Comparison of ENCODE assay signal across 23 mouse cellular contexts in genomic region chr8:116067182-116067977, GRCm38 (mm10).
"Had no signal": no experiment of that assay in that cellular context is flagged by ENCODE, and none has a peak within 500 bp of the region (broad histone marks: within the 10 kb centered on the region; RNA-seq: fewer than 3 reads in every experiment).

No protein-coding gene starts in this region.

- DNase-seq: forebrain, postnatal 0 days; gastrocnemius, postnatal 14 days; heart, adult 2 months; heart, postnatal 10 days; heart, postnatal 4 days; kidney, adult 18-20 months; kidney, adult 8-10 months; kidney, postnatal 14 days; kidney, postnatal 36 days; liver; liver, embryonic 13.5 days had no signal

- H3K4me2 ChIP-seq: heart, embryonic 11.5 days; hindbrain, embryonic 12.5 days; hindbrain, embryonic 15.5 days; limb, embryonic 12.5 days; liver, embryonic 11.5 days; liver, embryonic 13.5 days; liver, embryonic 15.5 days had no signal

- H3K9ac ChIP-seq: forebrain, postnatal 0 days; hindbrain, embryonic 12.5 days; hindbrain, embryonic 15.5 days; limb, embryonic 12.5 days; liver, embryonic 13.5 days; liver, embryonic 15.5 days had no signal

- H3K9me3 ChIP-seq: hindbrain, embryonic 10.5 days; hindbrain, embryonic 12.5 days; hindbrain, embryonic 15.5 days; limb, embryonic 10.5 days; limb, embryonic 12.5 days; liver, embryonic 13.5 days; liver, embryonic 15.5 days had no signal

- H3K4me3 ChIP-seq: heart, adult 2 months; hindbrain, embryonic 10.5 days; hindbrain, embryonic 12.5 days; hindbrain, embryonic 15.5 days; layer of hippocampus, adult 2 months; left cerebral cortex, adult 2 months; limb, embryonic 10.5 days; limb, embryonic 12.5 days; liver, embryonic 13.5 days; liver, embryonic 15.5 days had no signal

- H3K4me1 ChIP-seq: hindbrain, embryonic 10.5 days; hindbrain, embryonic 12.5 days; hindbrain, embryonic 15.5 days; limb, embryonic 10.5 days; limb, embryonic 12.5 days; liver, embryonic 13.5 days; liver, embryonic 15.5 days had no signal

- H3K27me3 ChIP-seq: hindbrain, embryonic 12.5 days; hindbrain, embryonic 15.5 days; limb, embryonic 12.5 days; liver, embryonic 13.5 days; liver, embryonic 15.5 days had no signal

- H3K27ac ChIP-seq: heart, adult 2 months; hindbrain, embryonic 10.5 days; hindbrain, embryonic 12.5 days; hindbrain, embryonic 15.5 days; hindbrain, postnatal 0 days; kidney, postnatal 0 days; layer of hippocampus, adult 2 months; left cerebral cortex, adult 2 months; limb, embryonic 10.5 days; limb, embryonic 12.5 days; liver, embryonic 13.5 days; liver, embryonic 15.5 days had no signal

- ATAC-seq: forebrain, postnatal 0 days; hindbrain, postnatal 0 days had no signal

- H3K36me3 ChIP-seq: hindbrain, embryonic 10.5 days; hindbrain, embryonic 12.5 days; hindbrain, embryonic 15.5 days; limb, embryonic 10.5 days; limb, embryonic 12.5 days; liver, embryonic 13.5 days; liver, embryonic 15.5 days had no signal
